Mouse (Mus musculus) heart, embryonic 16.5 days (tissue): ENCODE measurements around the gene Mgat2. TPM values are rescaled to one million over a fixed set of nuclear protein-coding genes. Genes with fewer than 3 reads are reported as not detected.
"Not testable (repeated sequence)": the region's sequence is repeated elsewhere in the genome, so short reads cannot be mapped to it uniquely, and the experiment has no call there.

Experiments
- ATAC-seq: fragments of 200-750 bp; cut with Nextera tagmentation; replicated peaks from 2 replicates; pipeline ENCODE4 v1.8.0; 2017; ENCODE audit warnings: moderate number of reproducible peaks; ENCODE audit not compliant: insufficient read depth, low FRiP score; ENCODE audit errors: extremely low read depth
- H3K27ac ChIP-seq: fragments of 300-500 bp; sonication (generic); 2 replicates; pipeline ENCODE4 v1.5.1; 2014; ENCODE audit warnings: mild to moderate bottlenecking, low read length, control low read depth, moderate library complexity
- H3K27me3 ChIP-seq: fragments of 300-500 bp; sonication (generic); 2 replicates; pipeline ENCODE4 v1.6.1; 2014; ENCODE audit warnings: low read length, mixed read lengths; ENCODE audit not compliant: control insufficient read depth, insufficient read depth
- H3K36me3 ChIP-seq: fragments of 300-500 bp; sonication (generic); 2 replicates; pipeline ENCODE4 v1.6.1; 2014; ENCODE audit not compliant: control insufficient read depth, insufficient read depth
- H3K4me1 ChIP-seq: fragments of 300-500 bp; sonication (generic); 2 replicates; pipeline ENCODE4 v1.6.1; 2014; ENCODE audit warnings: low read length, mixed read lengths; ENCODE audit not compliant: control insufficient read depth, insufficient read depth
- H3K4me2 ChIP-seq: fragments of 300-500 bp; sonication (generic); 2 replicates; pipeline ENCODE4 v1.6.1; 2014; ENCODE audit warnings: low read depth, mild to moderate bottlenecking, control low read depth, low read length
- H3K4me3 ChIP-seq: fragments of 300-500 bp; sonication (generic); 2 replicates; pipeline ENCODE4 v1.5.1; 2014; ENCODE audit warnings: mild to moderate bottlenecking, control low read depth, low read length
- H3K9ac ChIP-seq: fragments of 300-500 bp; sonication (generic); 2 replicates; pipeline ENCODE4 v1.6.1; 2014; ENCODE audit warnings: low read length, control low read depth
- H3K9me3 ChIP-seq: fragments of 300-500 bp; sonication (generic); replicated peaks from 2 replicates; pipeline ENCODE4 v1.6.1; 2016; ENCODE audit warnings: low read length; ENCODE audit not compliant: control insufficient read depth
- WGBS: fragments of 180-500 bp; shearing (Covaris S2); extraction: QIAGEN DNeasy Blood & Tissue Kit; methylation state at CpG from one replicate; pipeline ENCODE4 v1.1.7; 2014; 5-methylcytosine and 5-hydroxymethylcytosine counted together
- polyA plus RNA-seq: library from polyadenylated mRNA; unstranded; fragments of >200 nt; fragmentation: Nextera tagmentation; extraction: Ambion mirVana; gene quantifications from 2 replicates; pipeline ENCODE4 v1.2.1, GENCODE M21; 2015

Mgat2 gene
- polyA plus RNA-seq, 1 experiment from 2014 or later, result 40.2 TPM

DNA sequence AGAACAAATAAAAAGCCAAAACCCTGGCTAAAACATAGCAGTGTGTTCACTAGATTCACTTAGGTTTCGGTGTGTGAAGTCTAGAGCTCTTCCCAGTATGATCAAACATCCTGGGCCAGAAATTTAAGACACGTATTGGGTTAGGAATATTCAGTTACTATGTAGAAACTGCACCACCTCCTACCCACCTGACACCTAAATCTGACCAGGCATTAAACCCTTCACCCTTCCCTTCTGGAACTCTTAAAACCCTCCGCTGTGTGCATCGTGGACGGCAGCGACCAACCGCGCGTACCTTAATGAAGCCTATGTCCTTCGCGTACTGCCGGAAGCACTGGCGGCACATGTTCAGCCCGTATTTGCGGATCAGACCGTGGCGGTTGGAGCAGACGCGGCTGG, 25.6 kb upstream of the Mgat2 start:
- H3K27ac ChIP-seq, result peak overlapping the region; percentile 96
- H3K4me1 ChIP-seq, result peaks cover 7% of the 10 kb centered on the region
- H3K9ac ChIP-seq, result peak overlapping the region; percentile 88
- H3K9me3 ChIP-seq, result no peaks in the 10 kb centered on the region
- peak overlapping the region; percentile 76 for H3K4me3 ChIP-seq
- under 1% methylated on average over 19 of the region's 19 CpGs for WGBS
- H3K4me2 ChIP-seq, result peak overlapping the region; percentile 69
- peaks cover 16% of the 10 kb centered on the region for H3K36me3 ChIP-seq
- ATAC-seq, result no peak; the same call in 1 of the 2 replicates
- H3K27me3 ChIP-seq, result no peaks in the 10 kb centered on the region

- WGBS, result under 1% methylated on average over 56 of the region's 68 CpGs
- Histone ChIP-seq H3K4me2 (peak within 1 kb of the TSS; percentile 69), H3K36me3 (peaks cover 16% of the 10 kb centered on the region), H3K27ac (peak within 1 kb of the TSS; percentile 96), H3K9ac (peak within 1 kb of the TSS; percentile 88), H3K4me3 (peak within 1 kb of the TSS; percentile 76)
- ATAC-seq, result peak; percentile 98
- not testable (repeated sequence) for H3K9me3 ChIP-seq, H3K4me1 ChIP-seq, H3K27me3 ChIP-seq
Measured at GRCm38 (mm10) chr12:69158765-69159577, 25.0 kb upstream of the Mgat2 start, which contains the start of gene Rps29. Gene Rps29, minus strand, starts transcription at chr12:69159186.

- Histone ChIP-seq H3K27ac (peak overlapping the region; percentile 37; the same call in 1 of the 2 replicates), H3K9ac (no peak overlapping the region), H3K36me3 (peaks cover 16% of the 10 kb centered on the region), H3K27me3 (no peaks in the 10 kb centered on the region), H3K9me3 (no peaks in the 10 kb centered on the region), H3K4me1 (peaks cover 7% of the 10 kb centered on the region), H3K4me2 (peak overlapping the region; percentile 39; the same call in 1 of the 2 replicates), H3K4me3 (peak overlapping the region; percentile 35)
- WGBS, result 4% methylated on average over 9 of the region's 9 CpGs
- no peak for ATAC-seq
Measured at GRCm38 (mm10) chr12:69159578-69159940, 24.4 kb upstream of the Mgat2 start.

- H3K36me3 ChIP-seq, result peaks cover 16% of the 10 kb centered on the region
- H3K27ac ChIP-seq, H3K9ac ChIP-seq, H3K4me2 ChIP-seq, H3K4me3 ChIP-seq, H3K4me1 ChIP-seq, H3K27me3 ChIP-seq, H3K9me3 ChIP-seq, ATAC-seq: not testable (repeated sequence)
- WGBS, result 90% methylated on average over 2 of the region's 2 CpGs
Measured at GRCm38 (mm10) chr12:69160677-69161076, 23.3 kb upstream of the Mgat2 start.

DNA sequence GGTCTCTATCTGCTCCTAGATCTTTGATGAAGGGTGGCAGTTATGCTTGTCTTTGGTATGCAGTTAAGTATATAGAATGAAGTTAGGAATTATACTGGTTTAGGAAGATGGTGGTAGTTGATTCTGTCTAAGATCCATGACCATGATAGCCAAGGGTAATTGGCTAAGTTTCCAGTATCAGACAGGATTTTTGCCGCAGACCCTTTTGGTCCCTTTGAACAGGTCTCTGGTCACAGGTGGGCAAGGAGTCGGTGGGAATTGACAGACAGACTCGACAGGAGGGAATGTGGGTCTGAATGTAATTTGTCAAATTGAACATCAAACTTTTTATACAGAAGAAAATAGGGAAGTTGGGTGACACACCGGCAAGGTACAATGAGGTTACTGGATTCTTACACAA, 20.4 kb upstream of the Mgat2 start:
- H3K27ac ChIP-seq, H3K4me3 ChIP-seq, H3K4me1 ChIP-seq, ATAC-seq, H3K9me3 ChIP-seq, H3K27me3 ChIP-seq, H3K9ac ChIP-seq, H3K36me3 ChIP-seq, H3K4me2 ChIP-seq: not testable (repeated sequence)
- 81% methylated on average over 4 of the region's 4 CpGs for WGBS

- Histone ChIP-seq H3K4me3 (no peak overlapping the region), H3K36me3 (no peaks in the 10 kb centered on the region), H3K4me2 (no peak overlapping the region), H3K4me1 (peaks cover 12% of the 10 kb centered on the region), H3K27me3 (no peaks in the 10 kb centered on the region), H3K27ac (no peak overlapping the region), H3K9me3 (no peaks in the 10 kb centered on the region), H3K9ac (no peak overlapping the region)
- no peak for ATAC-seq
- 55% methylated on average over 3 of the region's 3 CpGs for WGBS
Measured at GRCm38 (mm10) chr12:69164904-69165303, 19.1 kb upstream of the Mgat2 start.

DNA sequence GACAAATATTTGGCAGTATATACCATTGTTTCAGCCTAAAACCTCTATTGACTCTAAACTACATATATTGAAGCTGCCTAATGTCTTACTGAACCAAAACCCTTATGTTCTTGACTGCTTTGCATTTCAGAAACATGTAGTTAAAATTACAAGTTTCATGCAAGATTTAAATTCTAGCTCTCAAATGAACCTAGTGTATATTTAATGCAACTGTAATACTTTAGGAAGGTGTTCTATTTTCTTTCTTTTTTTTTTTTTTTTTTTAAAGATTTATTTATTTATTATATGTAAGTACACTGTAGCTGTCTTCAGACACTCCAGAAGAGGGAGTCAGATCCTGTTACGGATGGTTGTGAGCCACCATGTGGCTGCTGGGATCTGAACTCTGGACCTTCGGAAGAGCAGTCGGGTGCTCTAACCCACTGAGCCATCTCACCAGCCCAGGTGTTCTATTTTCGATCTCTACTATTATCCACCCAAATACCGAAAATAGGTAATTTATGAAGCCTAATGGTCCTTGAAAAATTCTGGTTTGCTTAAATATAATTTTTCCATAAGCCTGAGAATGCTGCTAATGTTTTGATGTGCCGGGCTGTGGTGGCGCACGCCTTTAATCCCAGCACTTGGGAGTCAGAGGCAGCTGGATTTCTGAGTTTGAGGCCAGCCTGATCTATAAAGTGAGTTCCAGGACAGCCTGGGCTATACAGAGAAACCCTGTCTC, 16.9 kb upstream of the Mgat2 start:
- H3K4me2 ChIP-seq, H3K27me3 ChIP-seq, H3K4me3 ChIP-seq, H3K36me3 ChIP-seq, ATAC-seq, H3K9me3 ChIP-seq, H3K9ac ChIP-seq, H3K27ac ChIP-seq: not testable (repeated sequence)
- peaks cover 14% of the 10 kb centered on the region for H3K4me1 ChIP-seq
- WGBS, result 73% methylated on average over 8 of the region's 8 CpGs

GRCm38 (mm10) chr12:69167656-69168460, 16.1 kb upstream of the Mgat2 start:
- Histone ChIP-seq H3K4me3 (peak overlapping the region; percentile 62), H3K27me3 (no peaks in the 10 kb centered on the region), H3K4me2 (peak overlapping the region; percentile 72), H3K4me1 (peaks cover 14% of the 10 kb centered on the region), H3K9me3 (no peaks in the 10 kb centered on the region), H3K27ac (peak overlapping the region; percentile 62), H3K36me3 (0 out of 2 replicates have a peak, but pooled peaks cover 4% of the 10 kb centered on the region), H3K9ac (peak overlapping the region; percentile 73)
- WGBS, result 8% methylated on average over 18 of the region's 18 CpGs
- ATAC-seq, result peak; percentile 33
